ENCODE assay signal across 9 mouse cellular contexts in the genomic region with DNA sequence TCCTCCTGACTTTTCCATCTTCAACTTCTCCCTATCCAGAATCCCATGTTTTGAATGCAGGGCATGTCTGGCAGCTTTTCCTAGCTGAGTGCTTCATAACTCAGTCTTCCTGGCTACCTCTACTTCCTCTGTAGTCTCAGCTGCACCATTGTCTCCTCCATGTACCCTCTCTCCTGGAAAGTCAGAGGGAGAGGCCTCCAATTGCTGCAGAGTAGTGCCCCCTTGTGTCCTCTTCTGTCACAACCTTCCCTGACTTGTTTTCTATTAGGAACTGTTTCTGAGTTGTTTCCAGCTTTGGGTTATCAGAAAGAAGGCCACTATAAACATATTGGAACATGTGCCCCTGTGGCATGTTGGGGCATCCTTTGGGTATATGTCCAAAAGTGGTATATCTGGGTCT.
DNase-seq lines count a peak whose midpoint lies in the region; ATAC-seq and TF ChIP-seq lines count a peak whose summit lies in the region.
"Had no signal": no experiment of that assay in that cellular context is flagged by ENCODE, and none has a peak within 500 bp of the region (broad histone marks: within the 10 kb centered on the region; RNA-seq: fewer than 3 reads in every experiment).

No protein-coding gene starts in this region.

- no peak overlapping the region for H3K4me3 ChIP-seq in cerebellum, adult 2 months (replicated peaks; ENCODE audit: insufficient read depth, low read depth, low read length)
- H3K4me3 ChIP-seq in hindbrain, postnatal 0 days (ENCODE audit: low read length): no peak overlapping the region
- no peak overlapping the region for H3K4me3 ChIP-seq in liver, postnatal 0 days (ENCODE audit: low read depth, low read length)
- H3K4me3 ChIP-seq in forebrain, embryonic 15.5 days: no peak overlapping the region
- H3K4me3 ChIP-seq: limb, embryonic 12.5 days had no signal

- H3K36me3 ChIP-seq in hindbrain, postnatal 0 days (ENCODE audit: insufficient read depth, low read length): no peaks in the 10 kb centered on the region
- no peaks in the 10 kb centered on the region for H3K36me3 ChIP-seq in liver, postnatal 0 days (replicated peaks; ENCODE audit: insufficient read depth, low read length)
- no peaks in the 10 kb centered on the region for H3K36me3 ChIP-seq in forebrain, embryonic 15.5 days
- H3K36me3 ChIP-seq: limb, embryonic 12.5 days had no signal

- H3K4me1 ChIP-seq in cerebellum, adult 2 months (ENCODE audit: control insufficient read depth, insufficient read depth, low read length): no peaks in the 10 kb centered on the region
- H3K4me1 ChIP-seq in hindbrain, postnatal 0 days (ENCODE audit: insufficient read depth, low read length): no peaks in the 10 kb centered on the region
- no peaks in the 10 kb centered on the region for H3K4me1 ChIP-seq in liver, postnatal 0 days (ENCODE audit: insufficient read depth)
- no peaks in the 10 kb centered on the region for H3K4me1 ChIP-seq in forebrain, embryonic 15.5 days
- H3K4me1 ChIP-seq: limb, embryonic 12.5 days had no signal

- no peaks in the 10 kb centered on the region for H3K27me3 ChIP-seq in cerebellum, adult 2 months (ENCODE audit: control insufficient read depth, insufficient read depth, low read length)
- no peaks in the 10 kb centered on the region for H3K27me3 ChIP-seq in hindbrain, postnatal 0 days (ENCODE audit: insufficient read depth, low read length)
- H3K27me3 ChIP-seq in liver, postnatal 0 days (ENCODE audit: insufficient read depth, low read length): no peaks in the 10 kb centered on the region
- H3K27me3 ChIP-seq in forebrain, embryonic 15.5 days: no peaks in the 10 kb centered on the region
- H3K27me3 ChIP-seq: limb, embryonic 12.5 days had no signal

- ATAC-seq in hindbrain, postnatal 0 days: no peak
- no peak for ATAC-seq in liver, postnatal 0 days
- ATAC-seq in forebrain, embryonic 15.5 days (replicated peaks): no peak

- DNase-seq in cerebellum, adult 2 months: peak in 1 of 2 experiments; percentile 4
- no peak for DNase-seq in cerebellum, adult 11-12 months
- peak; percentile 7 for DNase-seq in spleen, adult 12 weeks (ENCODE audit: low spot score)
- no peak for DNase-seq in spleen, postnatal 14 days (ENCODE audit: low spot score in 2 of 2)
- DNase-seq in hindbrain, postnatal 0 days (ENCODE audit: low spot score): peak; percentile 38
- DNase-seq in liver, postnatal 0 days: peak; percentile 50
- peak; percentile 27 to 57 for DNase-seq in thymus, postnatal 10 days (ENCODE audit: low spot score in 2 of 2)

- no peak overlapping the region for H3K27ac ChIP-seq in cerebellum, adult 2 months (ENCODE audit: insufficient read depth, low read length)
- no peak overlapping the region for H3K27ac ChIP-seq in hindbrain, postnatal 0 days
- no peak overlapping the region for H3K27ac ChIP-seq in liver, postnatal 0 days (ENCODE audit: low read depth)
- no peak overlapping the region for H3K27ac ChIP-seq in forebrain, embryonic 15.5 days (replicated peaks)
- H3K27ac ChIP-seq: limb, embryonic 12.5 days had no signal

- no peak overlapping the region for H3K9ac ChIP-seq in hindbrain, postnatal 0 days (replicated peaks; ENCODE audit: low read length)
- H3K9ac ChIP-seq in liver, postnatal 0 days (replicated peaks): no peak overlapping the region
- no peak overlapping the region for H3K9ac ChIP-seq in forebrain, embryonic 15.5 days (replicated peaks)
- H3K9ac ChIP-seq: limb, embryonic 12.5 days had no signal

- no peak for TF ChIP-seq POLR2A in cerebellum, adult 2 months (IDR thresholded peaks at IDR 0.05; ENCODE audit: borderline replicate concordance, insufficient read depth, low read length)

- no peak for TF ChIP-seq EP300 in liver, postnatal 0 days (IDR thresholded peaks at IDR 0.05; ENCODE audit: low read depth)

- TF ChIP-seq CTCF in cerebellum, adult 2 months (IDR thresholded peaks at IDR 0.05; ENCODE audit: borderline replicate concordance, insufficient read depth, low read depth, low read length): peak; percentile 26; the same call in 1 of the 2 replicates
- peak; percentile 48 for TF ChIP-seq CTCF in hindbrain, postnatal 0 days (IDR thresholded peaks at IDR 0.05; ENCODE audit: low read depth)
- TF ChIP-seq CTCF in liver, postnatal 0 days (IDR thresholded peaks at IDR 0.05; ENCODE audit: low read depth): peak; percentile 74

- H3K9me3 ChIP-seq in hindbrain, postnatal 0 days (ENCODE audit: low read length): no peaks in the 10 kb centered on the region
- no peaks in the 10 kb centered on the region for H3K9me3 ChIP-seq in liver, postnatal 0 days (ENCODE audit: low read length)
- H3K9me3 ChIP-seq in forebrain, embryonic 15.5 days: no peaks in the 10 kb centered on the region
- H3K9me3 ChIP-seq: limb, embryonic 12.5 days had no signal

- H3K4me2 ChIP-seq in hindbrain, postnatal 0 days (ENCODE audit: low read depth, low read length): no peak overlapping the region
- H3K4me2 ChIP-seq in liver, postnatal 0 days (ENCODE audit: low read depth, low read length): no peak overlapping the region
- H3K4me2 ChIP-seq in forebrain, embryonic 15.5 days (replicated peaks): no peak overlapping the region
- H3K4me2 ChIP-seq: limb, embryonic 12.5 days had no signal

Comparison
In these comparisons a context has a peak if more than half of its experiments do, and no peak if none do; other contexts are left out.
1. DNase-seq: peak in spleen, adult 12 weeks (single experiment), hindbrain, postnatal 0 days (single experiment), liver, postnatal 0 days (single experiment) and thymus, postnatal 10 days (2 of 2); none in cerebellum, adult 11-12 months (single experiment) and spleen, postnatal 14 days (0 of 2).
2. Peak in every context shown above with its lines, with median percentiles within 50 percentile points of each other: CTCF ChIP-seq.